Mouse (Mus musculus): ENCODE measurements around the gene Sptbn2. TPM values are rescaled to one million over a fixed set of nuclear protein-coding genes. Genes with fewer than 3 reads are reported as not detected.
"Not testable (repeated sequence)": the region's sequence is repeated elsewhere in the genome, so short reads cannot be mapped to it uniquely, and the experiment has no call there.

Gene Sptbn2
- total RNA-seq, 2 experiments from 2014 or later = 4.7 to 5.3 TPM

- no peak for DNase-seq (ENCODE audit: low spot score in 2 of 2)
Measured at GRCm38 (mm10) chr19:4720671-4721244, 9.8 kb downstream of the Sptbn2 start.

- DNase-seq (ENCODE audit: low spot score in 2 of 2) = no peak
Measured at GRCm38 (mm10) chr19:4729186-4729585, 18.2 kb downstream of the Sptbn2 start.

- no peak for DNase-seq (ENCODE audit: low spot score in 2 of 2)
Measured at GRCm38 (mm10) chr19:4733052-4733451, 22.1 kb downstream of the Sptbn2 start.

- DNase-seq (ENCODE audit: low spot score in 2 of 2) = no peak
Measured at GRCm38 (mm10) chr19:4737866-4738265, 26.9 kb downstream of the Sptbn2 start.

- no peak for DNase-seq (ENCODE audit: low spot score in 2 of 2)
Measured at GRCm38 (mm10) chr19:4739053-4739452, 28.1 kb downstream of the Sptbn2 start.

GRCm38 (mm10) chr19:4739762-4740161, 28.8 kb downstream of the Sptbn2 start:
- no peak for DNase-seq (ENCODE audit: low spot score in 2 of 2)

GRCm38 (mm10) chr19:4741482-4741881, 30.5 kb downstream of the Sptbn2 start:
- no peak for DNase-seq (ENCODE audit: low spot score in 2 of 2)

GRCm38 (mm10) chr19:4742229-4742628, 31.3 kb downstream of the Sptbn2 start:
- no peak for DNase-seq (ENCODE audit: low spot score in 2 of 2)

GRCm38 (mm10) chr19:4743524-4743923, 32.6 kb downstream of the Sptbn2 start:
- no peak for DNase-seq (ENCODE audit: low spot score in 2 of 2)

- DNase-seq (ENCODE audit: low spot score in 2 of 2) = no peak
Measured at GRCm38 (mm10) chr19:4744026-4744425, 33.1 kb downstream of the Sptbn2 start.

- no peak for DNase-seq (ENCODE audit: low spot score in 2 of 2)
Measured at GRCm38 (mm10) chr19:4745057-4745456, 34.1 kb downstream of the Sptbn2 start.

GRCm38 (mm10) chr19:4745681-4746080, 34.7 kb downstream of the Sptbn2 start:
- no peak for DNase-seq (ENCODE audit: low spot score in 2 of 2)

- no peak for DNase-seq (ENCODE audit: low spot score in 2 of 2)
Measured at GRCm38 (mm10) chr19:4746611-4747010, 35.6 kb downstream of the Sptbn2 start.

GRCm38 (mm10) chr19:4747631-4748312, 36.8 kb downstream of the Sptbn2 start:
- DNase-seq (ENCODE audit: low spot score in 2 of 2) = no peak

- DNase-seq (ENCODE audit: low spot score in 2 of 2) = no peak
Measured at GRCm38 (mm10) chr19:4748493-4748892, 37.5 kb downstream of the Sptbn2 start.

GRCm38 (mm10) chr19:4749975-4750374, 39.0 kb downstream of the Sptbn2 start:
- DNase-seq (ENCODE audit: low spot score in 2 of 2) = no peak

- DNase-seq (ENCODE audit: low spot score in 2 of 2) = peak; percentile 60 to 84
Measured at GRCm38 (mm10) chr19:4755565-4756192, 44.7 kb downstream of the Sptbn2 start.

- DNase-seq (ENCODE audit: low spot score in 2 of 2) = peak; percentile 93 to 96
Measured at GRCm38 (mm10) chr19:4756193-4756911, 45.4 kb downstream of the Sptbn2 start, which contains the start of gene Rbm4b. TSS of gene Rbm4b (plus strand) at chr19:4756497.

GRCm38 (mm10) chr19:4756921-4757320, 46.0 kb downstream of the Sptbn2 start:
- no peak for DNase-seq (ENCODE audit: low spot score in 2 of 2)

- DNase-seq (ENCODE audit: low spot score in 2 of 2) = not testable (repeated sequence)
Measured at GRCm38 (mm10) chr19:4760544-4760943, 49.6 kb downstream of the Sptbn2 start.

GRCm38 (mm10) chr19:4762876-4763275, 51.9 kb downstream of the Sptbn2 start:
- no peak for DNase-seq (ENCODE audit: low spot score in 2 of 2)
